Mouse (Mus musculus): ENCODE measurements at regions not wholly inside any gene's neighbourhood (a gene's known extent, or its start where the extent isn't known, plus 50 kb on each side); places are given as distances from the start of the nearest gene placed in this dataset.
A peak's percentile ranks its signal among the peaks of the same experiment; 100 is the strongest.

DNA sequence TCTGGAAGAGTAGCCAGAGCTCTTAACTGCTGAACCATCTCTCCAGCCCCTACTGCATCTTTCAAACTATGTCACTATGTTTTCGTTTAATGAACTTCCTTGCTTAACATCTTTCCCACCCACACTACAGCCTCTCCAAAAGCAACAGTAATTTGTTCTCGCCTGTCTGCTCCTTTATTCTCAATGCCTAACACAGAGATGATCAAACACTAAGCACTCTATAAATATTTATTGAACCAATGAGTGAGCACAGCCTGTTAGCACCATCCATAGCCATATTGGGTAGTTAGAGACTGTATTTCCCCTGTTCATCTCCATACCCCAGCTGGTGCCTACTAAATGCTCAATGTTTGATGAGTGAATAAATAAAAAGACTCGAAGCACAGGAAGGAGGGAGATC lies 189.6 kb downstream of the Pdcd6ip start:
- Histone ChIP-seq H3K27ac (no peak overlapping the region), H3K36me3 (ENCODE audit: poor library complexity, severe bottlenecking) (no peaks in the 10 kb centered on the region), H3K4me2 (no peak overlapping the region), H3K27me3 (no peaks in the 10 kb centered on the region), H3K9me3 (replicated peaks) (no peaks in the 10 kb centered on the region), H3K9ac (no peak overlapping the region), H3K4me1 (no peaks in the 10 kb centered on the region), H3K4me3 (no peak overlapping the region)
- 71% methylated on average over 3 of the region's 3 CpGs for WGBS
- ATAC-seq: no peak

DNA sequence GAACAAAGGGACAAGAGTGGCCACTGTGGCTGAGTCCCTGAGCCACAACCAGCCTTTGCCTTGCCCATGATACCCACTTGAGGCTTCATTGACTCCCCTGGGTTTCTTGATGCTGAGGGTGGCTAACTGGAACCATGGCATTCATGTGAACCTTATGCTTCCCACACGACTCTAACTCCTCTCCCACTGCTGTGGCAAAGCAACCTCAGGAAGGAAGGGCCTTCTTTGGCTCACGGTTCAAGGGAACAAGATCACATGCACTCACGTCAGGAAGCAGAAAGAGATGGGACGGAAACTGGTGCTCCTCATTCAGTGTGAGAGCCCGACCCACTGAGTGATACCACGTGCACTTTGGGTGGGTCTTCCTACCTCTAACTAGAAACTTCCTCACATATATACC lies 190.3 kb downstream of the Pdcd6ip start:
- Histone ChIP-seq H3K4me3 (no peak overlapping the region), H3K27ac (no peak overlapping the region), H3K4me1 (no peaks in the 10 kb centered on the region), H3K36me3 (ENCODE audit: poor library complexity, severe bottlenecking) (no peaks in the 10 kb centered on the region), H3K27me3 (no peaks in the 10 kb centered on the region), H3K9me3 (replicated peaks) (no peaks in the 10 kb centered on the region), H3K4me2 (no peak overlapping the region), H3K9ac (no peak overlapping the region)
- no peak for ATAC-seq
- 90% methylated on average over 6 of the region's 6 CpGs for WGBS

DNA sequence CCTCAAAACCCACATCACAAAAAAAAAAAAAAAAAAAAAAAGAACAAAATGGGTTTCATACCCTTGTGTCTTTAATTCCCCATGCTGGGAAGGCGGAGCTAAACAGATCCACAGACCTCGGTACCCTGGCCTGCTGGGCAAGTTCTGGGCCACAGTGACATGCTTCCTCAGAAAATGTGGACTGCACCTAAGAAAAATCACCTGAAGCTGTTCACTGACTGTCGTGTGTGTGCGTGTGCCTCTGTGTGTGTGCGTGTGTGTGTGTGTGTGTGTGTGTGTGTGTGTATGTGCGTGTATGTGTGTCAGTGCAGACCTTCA lies 192.4 kb downstream of the Pdcd6ip start:
- no peak for ATAC-seq
- H3K27ac ChIP-seq: no peak overlapping the region
- H3K4me1 ChIP-seq: no peaks in the 10 kb centered on the region
- H3K27me3 ChIP-seq: no peaks in the 10 kb centered on the region
- 81% methylated on average over 6 of the region's 6 CpGs for WGBS
- H3K4me3 ChIP-seq: no peak overlapping the region
- no peaks in the 10 kb centered on the region for H3K9me3 ChIP-seq (replicated peaks)
- H3K9ac ChIP-seq: no peak overlapping the region
- no peaks in the 10 kb centered on the region for H3K36me3 ChIP-seq (ENCODE audit: poor library complexity, severe bottlenecking)
- H3K4me2 ChIP-seq: no peak overlapping the region

DNA sequence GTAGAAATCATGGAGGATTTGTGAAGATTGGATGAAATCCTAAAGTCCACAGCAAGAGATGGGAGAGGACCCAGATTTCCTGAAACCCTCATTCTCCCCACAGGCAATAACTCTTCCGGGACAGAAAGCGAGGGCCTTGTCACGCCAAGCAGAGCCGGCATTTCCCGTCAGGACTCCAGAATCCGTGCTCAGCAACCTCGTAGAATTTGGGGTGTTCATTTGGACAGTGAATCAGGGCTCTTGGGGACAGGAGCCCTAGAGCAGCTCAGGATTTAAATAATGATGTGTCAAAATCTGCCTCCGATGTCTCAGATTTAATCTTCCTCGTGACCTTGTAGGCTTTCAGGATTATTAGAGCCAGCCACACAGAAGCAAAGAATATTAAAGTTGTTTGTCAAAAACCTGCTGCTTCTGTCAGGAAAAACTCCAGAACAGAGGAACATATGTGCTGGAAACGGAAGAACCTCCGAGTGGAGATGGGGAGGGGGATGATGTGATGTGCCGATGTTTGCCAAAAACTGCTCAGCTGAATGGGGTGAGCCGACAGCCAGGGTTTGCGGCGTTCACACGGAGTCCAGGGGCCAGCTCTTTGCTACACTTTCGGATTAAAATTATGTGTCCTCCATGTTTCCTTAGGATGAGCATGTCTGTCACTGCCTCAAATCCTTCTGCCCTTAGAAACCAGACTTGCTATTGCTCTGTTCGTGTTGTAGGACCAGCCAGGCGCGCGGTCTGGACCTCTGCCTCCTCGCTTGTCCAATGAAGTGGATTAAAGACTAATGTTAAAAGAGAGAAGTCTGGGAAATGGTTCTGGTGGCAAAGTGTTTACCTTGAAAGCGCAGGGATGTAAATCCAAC lies 193.0 kb downstream of the Pdcd6ip start:
- peak; percentile 50; the same call in 1 of the 2 replicates for ATAC-seq
- no peak overlapping the region for H3K9ac ChIP-seq

DNA sequence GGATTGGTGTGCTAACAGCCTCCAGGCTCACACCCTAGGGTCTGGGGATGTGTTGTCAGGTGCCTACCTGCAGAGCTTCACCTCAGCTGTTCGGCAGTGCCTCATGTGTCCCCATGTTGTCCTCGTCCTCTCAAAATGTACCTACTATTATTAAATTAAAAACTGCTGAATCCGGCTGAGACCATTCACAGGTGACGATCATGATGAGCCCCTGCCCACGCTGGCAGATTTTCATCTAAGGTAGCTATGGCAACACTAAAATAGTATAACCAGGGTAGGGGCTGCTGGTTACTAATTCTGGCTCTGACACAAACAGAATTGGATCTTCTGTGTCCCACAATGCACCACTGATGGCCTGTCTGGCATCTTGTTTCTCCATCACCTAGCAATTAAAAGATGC lies 196.8 kb downstream of the Pdcd6ip start:
- Histone ChIP-seq H3K9me3 (replicated peaks) (no peaks in the 10 kb centered on the region), H3K27ac (no peak overlapping the region), H3K36me3 (ENCODE audit: poor library complexity, severe bottlenecking) (no peaks in the 10 kb centered on the region), H3K9ac (no peak overlapping the region), H3K4me2 (no peak overlapping the region), H3K27me3 (no peaks in the 10 kb centered on the region), H3K4me3 (no peak overlapping the region), H3K4me1 (peaks cover 26% of the 10 kb centered on the region)
- ATAC-seq: no peak
- WGBS: 86% methylated on average over 5 of the region's 5 CpGs

More for the DNA sequence above, 193.0 kb downstream of the Pdcd6ip start:
- no peaks in the 10 kb centered on the region for H3K27me3 ChIP-seq
- H3K4me2 ChIP-seq: no peak overlapping the region
- H3K27ac ChIP-seq: peak overlapping the region; percentile 0; the same call in 1 of the 2 replicates
- 83% methylated on average over 23 of the region's 23 CpGs for WGBS
- no peaks in the 10 kb centered on the region for H3K4me1 ChIP-seq
- H3K9me3 ChIP-seq (replicated peaks): no peaks in the 10 kb centered on the region
- no peaks in the 10 kb centered on the region for H3K36me3 ChIP-seq (ENCODE audit: poor library complexity, severe bottlenecking)
- no peak overlapping the region for H3K4me3 ChIP-seq

DNA sequence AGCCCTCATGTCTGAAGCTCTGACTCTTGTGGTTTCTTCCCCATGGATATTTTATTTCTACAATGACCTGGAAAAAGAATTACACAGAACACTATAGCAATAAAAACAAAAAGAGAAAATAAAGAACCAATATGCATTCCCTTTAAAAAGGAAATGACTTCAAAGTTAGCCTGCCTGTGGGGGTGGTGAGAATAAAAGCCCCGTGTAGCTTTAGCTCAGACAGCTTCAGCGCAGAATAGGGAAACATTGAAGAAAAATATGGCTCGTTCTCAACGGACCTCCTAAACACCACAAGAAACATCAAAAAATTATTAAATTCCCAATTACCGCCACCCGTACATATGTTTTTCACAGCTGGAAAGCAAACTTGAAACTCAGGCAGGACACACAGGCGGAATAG lies 198.7 kb downstream of the Pdcd6ip start:
- no peak for ATAC-seq
- H3K4me3 ChIP-seq: no peak overlapping the region
- H3K27me3 ChIP-seq: no peaks in the 10 kb centered on the region
- peak overlapping the region; percentile 84 for H3K27ac ChIP-seq
- 88% methylated on average over 7 of the region's 7 CpGs for WGBS
- H3K36me3 ChIP-seq (ENCODE audit: poor library complexity, severe bottlenecking): no peaks in the 10 kb centered on the region
- H3K4me1 ChIP-seq: peaks cover 26% of the 10 kb centered on the region
- H3K4me2 ChIP-seq: no peak overlapping the region
- H3K9ac ChIP-seq: no peak overlapping the region
- no peaks in the 10 kb centered on the region for H3K9me3 ChIP-seq (replicated peaks)

DNA sequence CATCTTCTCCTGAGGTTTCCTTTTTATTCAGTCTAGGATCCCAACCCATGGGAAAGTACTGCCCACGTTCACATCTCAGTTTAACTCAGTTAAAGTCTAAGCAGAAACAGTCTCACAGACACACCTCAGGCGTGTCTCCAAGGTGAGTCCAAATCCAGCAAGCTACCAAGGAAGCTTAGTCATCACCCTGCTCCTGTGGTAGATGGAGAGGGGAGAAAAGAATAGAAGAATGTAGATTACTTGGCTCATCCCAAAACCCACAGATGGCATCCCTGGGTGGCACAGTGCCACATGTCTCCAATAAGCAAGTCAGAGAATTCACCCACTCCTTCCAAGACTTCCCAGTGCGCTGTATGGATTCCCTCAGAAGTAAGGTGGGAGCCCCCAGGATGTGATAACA lies 199.2 kb downstream of the Pdcd6ip start:
- H3K4me2 ChIP-seq: no peak overlapping the region
- no peaks in the 10 kb centered on the region for H3K27me3 ChIP-seq
- H3K4me3 ChIP-seq: no peak overlapping the region
- 86% methylated on average over 3 of the region's 3 CpGs for WGBS
- no peak overlapping the region for H3K9ac ChIP-seq
- H3K9me3 ChIP-seq (replicated peaks): no peaks in the 10 kb centered on the region
- peak overlapping the region; percentile 84 for H3K27ac ChIP-seq
- ATAC-seq: no peak
- no peaks in the 10 kb centered on the region for H3K36me3 ChIP-seq (ENCODE audit: poor library complexity, severe bottlenecking)
- H3K4me1 ChIP-seq: peaks cover 26% of the 10 kb centered on the region

DNA sequence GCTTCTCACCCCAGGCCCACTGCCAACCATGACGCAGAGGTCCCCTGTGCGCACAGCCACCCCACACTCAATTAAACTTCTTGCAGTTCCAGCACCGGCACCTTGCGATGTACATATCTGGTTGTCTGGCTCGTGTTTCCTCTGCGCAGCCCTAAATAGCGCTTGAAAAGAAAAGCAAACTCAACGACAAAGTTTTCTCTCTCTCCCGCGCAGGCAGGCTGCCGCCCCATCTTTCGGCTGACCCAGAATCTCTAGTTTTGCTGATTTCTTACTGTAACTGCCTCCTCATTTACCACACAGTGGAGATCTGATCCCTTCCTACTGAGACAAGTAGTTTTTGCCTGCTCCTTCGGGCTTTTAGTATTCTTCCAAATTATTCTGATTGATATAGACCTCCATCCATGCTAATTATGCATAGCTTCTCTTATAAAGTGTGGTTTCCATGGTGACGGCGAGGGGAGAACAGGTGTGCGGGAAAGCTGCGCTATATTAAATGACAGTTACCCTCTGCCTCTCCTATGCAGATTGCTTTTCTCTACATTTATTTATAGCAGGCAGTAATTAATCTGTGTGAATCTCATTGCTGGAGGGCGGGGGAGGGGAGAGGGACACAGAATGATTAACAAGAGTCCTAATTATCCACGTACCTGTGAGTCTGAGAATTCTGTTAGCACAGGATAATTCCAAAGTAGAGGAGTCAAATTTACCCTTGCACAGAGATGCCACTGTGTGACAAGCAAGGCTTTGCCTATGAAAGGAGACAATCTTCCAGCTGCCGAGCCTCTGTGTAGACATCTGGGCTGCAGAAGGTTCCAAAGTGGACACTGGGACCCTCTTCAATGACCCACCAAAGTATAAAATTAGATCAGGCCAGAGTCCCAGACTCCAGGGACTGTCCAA lies 200.2 kb downstream of the Pdcd6ip start:
- peak overlapping the region; percentile 84 for H3K27ac ChIP-seq
- peak; percentile 92 for ATAC-seq
- no peaks in the 10 kb centered on the region for H3K27me3 ChIP-seq
- no peak overlapping the region for H3K4me3 ChIP-seq
- H3K4me2 ChIP-seq: peak overlapping the region; percentile 41
- peaks cover 26% of the 10 kb centered on the region for H3K4me1 ChIP-seq
- H3K9me3 ChIP-seq (replicated peaks): no peaks in the 10 kb centered on the region
- H3K36me3 ChIP-seq (ENCODE audit: poor library complexity, severe bottlenecking): no peaks in the 10 kb centered on the region
- no peak overlapping the region for H3K9ac ChIP-seq
- 51% methylated on average over 20 of the region's 20 CpGs for WGBS

DNA sequence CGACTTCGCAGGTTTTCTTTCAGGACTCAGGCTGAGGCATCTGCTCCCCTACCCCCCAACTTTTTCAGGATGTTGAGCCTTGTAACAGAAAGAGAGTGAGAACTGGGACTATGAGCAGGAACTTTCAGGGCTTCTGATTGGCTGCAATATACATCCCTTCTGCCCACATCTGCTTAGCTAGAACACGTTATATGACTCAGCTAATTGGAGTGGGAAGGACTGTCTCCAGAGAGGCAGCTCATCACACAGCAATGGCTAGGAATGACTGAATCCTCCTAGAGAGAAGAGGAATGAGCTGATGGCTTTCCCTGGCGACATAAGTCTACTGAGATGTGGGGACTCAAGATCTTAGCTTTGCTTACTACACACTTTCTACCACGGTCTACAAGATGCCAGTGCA lies 208.8 kb downstream of the Pdcd6ip start:
- H3K36me3 ChIP-seq (ENCODE audit: poor library complexity, severe bottlenecking): no peaks in the 10 kb centered on the region

DNA sequence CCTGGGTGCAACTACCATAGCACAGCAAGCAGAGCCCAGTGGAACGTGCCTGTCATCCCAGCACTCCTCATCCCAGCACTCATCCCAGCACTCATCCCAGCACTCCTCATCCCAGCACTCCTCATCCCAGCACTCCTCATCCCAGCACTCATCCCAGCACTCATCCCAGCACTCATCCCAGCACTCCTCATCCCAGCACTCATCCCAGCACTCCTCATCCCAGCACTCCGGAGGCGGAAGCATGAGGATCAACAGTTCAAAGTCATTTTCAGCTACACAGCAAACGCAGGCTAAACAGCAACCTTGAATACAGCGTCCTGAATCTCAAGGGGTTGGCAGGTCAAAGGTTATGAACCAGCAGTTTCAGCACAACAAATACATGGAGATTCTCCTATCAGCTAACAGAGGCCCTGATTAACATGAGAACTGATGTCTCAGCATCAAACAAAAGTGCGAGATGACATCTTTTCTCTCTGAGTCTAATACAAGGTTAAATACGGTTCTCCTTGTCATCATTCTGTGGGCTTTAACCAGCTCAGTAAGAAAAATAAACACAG lies 211.8 kb downstream of the Pdcd6ip start:
- no peaks in the 10 kb centered on the region for H3K4me1 ChIP-seq
- H3K36me3 ChIP-seq (ENCODE audit: poor library complexity, severe bottlenecking): no peaks in the 10 kb centered on the region
- H3K9me3 ChIP-seq (replicated peaks): no peaks in the 10 kb centered on the region
- no peak overlapping the region for H3K4me3 ChIP-seq
- no peak overlapping the region for H3K27ac ChIP-seq
- H3K9ac ChIP-seq: no peak overlapping the region
- WGBS: 58% methylated on average over 7 of the region's 7 CpGs
- ATAC-seq: no peak
- H3K4me2 ChIP-seq: no peak overlapping the region
- H3K27me3 ChIP-seq: no peaks in the 10 kb centered on the region

More for the DNA sequence above, 208.8 kb downstream of the Pdcd6ip start:
- no peak for ATAC-seq
- Histone ChIP-seq H3K9ac (no peak overlapping the region), H3K27me3 (no peaks in the 10 kb centered on the region), H3K27ac (no peak overlapping the region), H3K9me3 (replicated peaks) (no peaks in the 10 kb centered on the region), H3K4me3 (no peak overlapping the region), H3K4me1 (no peaks in the 10 kb centered on the region), H3K4me2 (no peak overlapping the region)
- 91% methylated on average over 5 of the region's 5 CpGs for WGBS

DNA sequence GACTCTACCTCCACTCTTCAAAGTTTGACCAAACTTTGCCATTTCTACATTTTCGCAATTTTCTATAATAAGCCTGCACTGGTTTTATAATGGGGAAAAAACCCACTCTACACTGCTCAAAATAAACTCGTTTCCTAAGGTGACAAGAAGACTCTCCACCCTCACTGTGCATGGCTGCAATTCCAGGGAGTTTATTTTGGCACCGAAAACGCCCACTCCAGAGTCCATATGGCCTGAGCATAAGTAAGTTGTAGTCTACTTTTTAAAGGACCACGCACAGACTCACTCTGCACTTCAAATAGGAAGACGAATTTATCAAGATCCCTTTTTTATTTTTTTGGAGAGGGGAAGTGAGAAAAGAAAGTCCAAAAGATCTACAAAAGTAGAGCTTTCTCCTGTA lies 219.4 kb downstream of the Pdcd6ip start:
- H3K4me3 ChIP-seq: no peak overlapping the region
- 88% methylated on average over 6 of the region's 6 CpGs for WGBS
- ATAC-seq: no peak
- no peaks in the 10 kb centered on the region for H3K36me3 ChIP-seq (ENCODE audit: poor library complexity, severe bottlenecking)
- H3K4me1 ChIP-seq: peaks cover 8% of the 10 kb centered on the region
- H3K4me2 ChIP-seq: no peak overlapping the region
- no peaks in the 10 kb centered on the region for H3K27me3 ChIP-seq
- H3K9ac ChIP-seq: no peak overlapping the region
- no peaks in the 10 kb centered on the region for H3K9me3 ChIP-seq (replicated peaks)
- no peak overlapping the region for H3K27ac ChIP-seq

DNA sequence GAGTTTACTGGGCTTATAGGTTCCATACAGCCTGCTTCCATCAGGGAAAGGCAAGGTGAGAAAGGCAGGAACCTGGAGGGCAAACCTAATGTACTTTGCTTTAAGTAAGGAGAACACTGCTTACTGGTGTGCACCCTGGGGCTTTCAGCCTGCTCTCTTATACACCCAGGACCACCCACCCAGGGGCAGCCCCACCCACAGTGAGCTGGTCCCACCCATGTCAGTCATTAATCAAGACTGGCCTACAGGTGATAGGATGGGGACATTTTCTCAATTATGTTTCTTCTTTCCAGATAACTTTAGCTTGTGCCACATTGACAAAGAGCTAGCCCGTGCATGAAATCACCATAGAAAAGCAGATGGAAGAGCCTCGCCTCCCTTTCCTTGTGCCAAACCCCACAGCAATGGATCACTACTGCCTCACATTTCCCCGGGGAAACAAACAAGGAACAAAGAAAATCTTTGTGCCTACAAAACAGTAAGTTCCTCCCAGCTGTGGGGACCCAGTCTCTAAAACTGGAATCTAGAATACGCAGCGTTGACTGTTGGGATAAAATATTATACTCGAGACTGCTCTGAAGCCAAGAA lies 221.5 kb downstream of the Pdcd6ip start:
- Histone ChIP-seq H3K9ac (no peak overlapping the region), H3K27me3 (no peaks in the 10 kb centered on the region), H3K9me3 (replicated peaks) (no peaks in the 10 kb centered on the region), H3K4me2 (no peak overlapping the region), H3K4me3 (no peak overlapping the region), H3K36me3 (ENCODE audit: poor library complexity, severe bottlenecking) (no peaks in the 10 kb centered on the region), H3K4me1 (peaks cover 8% of the 10 kb centered on the region), H3K27ac (no peak overlapping the region)
- peak; percentile 41 for ATAC-seq
- WGBS: 54% methylated on average over 6 of the region's 6 CpGs

Measured in forebrain, embryonic 13.5 days (tissue).